Mouse (Mus musculus) hindbrain, embryonic 15.5 days (tissue): ENCODE measurements at regions not wholly inside any gene's neighbourhood (a gene's known extent, or its start where the extent isn't known, plus 50 kb on each side); places are given as distances from the start of the nearest gene placed in this dataset.
A peak's percentile ranks its signal among the peaks of the same experiment; 100 is the strongest.

Experiments
- ATAC-seq: fragments of 200-750 bp; cut with Nextera tagmentation; 2 replicates; pipeline ENCODE4 v1.8.0; 2017; ENCODE audit warnings: low read depth, moderate number of reproducible peaks, moderate TSS enrichment; ENCODE audit not compliant: low FRiP score
- H3K27ac ChIP-seq: fragments of 300-500 bp; sonication (generic); replicated peaks from 2 replicates; pipeline ENCODE4 v1.5.1; 2015; ENCODE audit warnings: mild to moderate bottlenecking, inconsistent platforms
- H3K27me3 ChIP-seq: fragments of 300-500 bp; sonication (generic); 2 replicates; pipeline ENCODE4 v1.6.1; 2015; ENCODE audit warnings: control low read depth, inconsistent platforms
- H3K36me3 ChIP-seq: fragments of 300-500 bp; sonication (generic); 2 replicates; pipeline ENCODE4 v1.6.1; 2015; ENCODE audit warnings: control low read depth, inconsistent platforms
- H3K4me1 ChIP-seq: fragments of 300-500 bp; sonication (generic); replicated peaks from 2 replicates; pipeline ENCODE4 v1.6.1; 2015; ENCODE audit warnings: control low read depth, inconsistent platforms
- H3K4me2 ChIP-seq: fragments of 300-500 bp; sonication (generic); 2 replicates; pipeline ENCODE4 v1.6.1; 2015; ENCODE audit warnings: moderate library complexity, mild to moderate bottlenecking, inconsistent platforms
- H3K4me3 ChIP-seq: fragments of 300-500 bp; sonication (generic); 2 replicates; pipeline ENCODE4 v1.5.1; 2015; ENCODE audit warnings: mild to moderate bottlenecking, inconsistent platforms
- H3K9ac ChIP-seq: fragments of 300-500 bp; sonication (generic); 2 replicates; pipeline ENCODE4 v1.6.1; 2015; ENCODE audit warnings: inconsistent platforms
- H3K9me3 ChIP-seq: fragments of 300-500 bp; sonication (generic); 2 replicates; pipeline ENCODE4 v1.6.1; 2016; ENCODE audit warnings: control low read depth, inconsistent platforms
- WGBS: fragments of 180-500 bp; shearing (Covaris S2); methylation state at CpG from one replicate; pipeline ENCODE4 v1.1.7; 2015; 5-methylcytosine and 5-hydroxymethylcytosine counted together

DNA sequence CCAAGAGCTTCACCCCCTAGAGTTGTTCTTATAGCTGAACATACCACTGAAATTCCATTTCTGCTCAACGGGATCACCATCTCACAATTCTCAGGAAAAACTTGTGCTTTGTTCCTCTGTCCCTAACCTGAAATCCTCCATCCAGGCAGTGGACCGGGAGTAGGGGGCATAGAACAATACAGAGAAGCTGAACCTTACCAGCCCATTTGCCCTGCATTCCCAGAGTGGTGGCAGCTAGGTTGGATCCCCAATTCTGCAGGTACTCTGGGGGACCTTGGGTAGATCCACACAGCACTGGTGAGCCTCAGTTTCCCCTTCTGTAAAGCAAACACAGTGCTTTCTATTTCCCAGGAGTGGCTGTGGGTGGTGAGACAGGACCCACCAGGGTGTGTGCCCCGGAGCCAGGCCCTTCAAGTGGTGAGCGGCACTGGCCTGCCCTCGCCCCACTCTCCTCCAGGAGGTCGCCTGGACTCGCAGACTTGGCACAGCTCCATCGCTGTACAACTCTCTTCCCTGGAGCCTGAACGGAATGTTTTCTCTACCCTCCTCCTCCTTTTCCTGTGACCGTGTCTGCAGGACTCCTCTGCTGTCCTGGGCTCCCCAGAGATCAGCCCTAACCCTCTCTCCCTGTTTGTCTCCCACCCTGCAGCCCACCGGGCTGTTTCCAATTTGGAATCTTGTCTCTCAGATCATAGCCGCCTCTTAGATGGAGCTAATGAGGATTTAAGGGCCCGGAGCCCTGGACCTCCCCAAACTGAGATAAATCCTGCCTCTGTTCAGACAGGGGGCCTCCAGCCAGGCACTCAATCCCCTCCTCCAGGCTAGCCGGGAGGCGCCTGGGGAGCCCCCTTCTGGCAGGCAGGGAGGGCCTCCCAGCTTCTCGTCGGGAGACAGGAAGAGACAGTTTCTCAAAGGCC lies 52.3 kb upstream of the Cux1 start:
- ATAC-seq: no peak
- Histone ChIP-seq H3K27ac (no peak overlapping the region), H3K9me3 (no peaks in the 10 kb centered on the region), H3K4me3 (no peak overlapping the region), H3K4me1 (peaks cover 22% of the 10 kb centered on the region), H3K27me3 (peaks cover 26% of the 10 kb centered on the region), H3K36me3 (no peaks in the 10 kb centered on the region), H3K4me2 (peak overlapping the region; percentile 36; the same call in 1 of the 2 replicates), H3K9ac (no peak overlapping the region)
- 11% methylated on average over 17 of the region's 17 CpGs for WGBS

DNA sequence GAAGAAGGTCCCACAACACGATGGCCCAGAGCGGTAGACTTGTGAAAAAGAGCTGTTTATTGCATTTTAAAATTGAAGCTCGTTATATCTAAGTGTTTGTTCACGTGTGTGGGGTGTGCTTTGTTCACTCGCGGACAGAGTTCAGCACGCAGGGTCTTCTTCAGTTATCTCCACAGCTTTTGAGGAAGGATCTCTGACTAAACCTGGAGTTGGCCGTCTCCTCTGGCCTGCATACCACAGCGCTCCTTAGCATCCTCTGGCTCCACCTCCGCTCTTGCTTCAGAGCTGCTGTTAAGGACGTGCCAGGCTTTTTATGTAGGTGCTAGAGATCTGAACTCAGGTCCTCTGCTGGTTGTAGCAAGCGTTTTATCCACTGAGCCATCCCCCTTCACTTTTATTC lies 52.9 kb upstream of the Cux1 start:
- peaks cover 29% of the 10 kb centered on the region for H3K27me3 ChIP-seq
- no peak for ATAC-seq
- H3K36me3 ChIP-seq: no peaks in the 10 kb centered on the region
- H3K27ac ChIP-seq: no peak overlapping the region
- H3K4me2 ChIP-seq: no peak overlapping the region
- no peak overlapping the region for H3K9ac ChIP-seq
- 28% methylated on average over 12 of the region's 12 CpGs for WGBS
- no peak overlapping the region for H3K4me3 ChIP-seq
- peaks cover 22% of the 10 kb centered on the region for H3K4me1 ChIP-seq
- no peaks in the 10 kb centered on the region for H3K9me3 ChIP-seq

DNA sequence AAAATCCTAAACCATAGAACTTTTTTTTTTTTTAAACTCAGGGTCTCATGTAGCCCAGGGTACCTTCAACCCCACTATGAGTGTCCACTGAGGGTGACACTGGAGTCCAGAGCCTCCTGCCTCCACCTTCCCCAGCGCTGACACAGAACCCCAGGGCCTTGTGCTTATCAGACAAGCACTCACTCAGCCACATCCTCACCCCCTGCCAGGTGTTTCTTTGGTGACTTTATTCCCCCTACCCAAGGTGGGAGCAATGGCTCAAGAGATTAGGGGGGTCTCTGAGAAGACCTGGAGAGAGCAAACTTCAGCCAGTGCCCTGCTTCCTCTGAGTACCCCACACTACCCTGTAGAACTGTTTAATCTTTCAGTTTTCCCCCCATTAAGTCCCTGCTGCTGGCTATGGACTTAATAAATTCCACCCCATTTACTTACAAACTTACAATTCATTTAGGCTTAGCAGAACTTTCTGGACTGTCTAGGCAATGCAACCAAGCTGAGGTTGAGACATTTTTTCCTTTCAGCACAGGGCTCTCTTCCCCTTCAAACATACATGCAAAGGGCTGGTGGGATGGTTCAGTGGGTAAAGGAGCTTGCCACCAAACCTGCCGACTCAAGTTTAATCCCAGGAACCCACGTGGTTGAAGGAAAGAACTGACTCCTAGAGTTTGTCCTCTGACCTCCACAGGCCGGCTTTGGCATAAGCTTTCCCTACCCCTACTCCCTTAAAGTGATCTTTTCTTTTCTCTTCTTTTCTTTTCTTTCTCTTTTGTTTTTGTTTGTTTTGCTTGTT lies 54.2 kb upstream of the Cux1 start:
- Histone ChIP-seq H3K4me3 (no peak overlapping the region), H3K27ac (no peak overlapping the region), H3K9me3 (no peaks in the 10 kb centered on the region), H3K27me3 (peaks cover 29% of the 10 kb centered on the region), H3K9ac (no peak overlapping the region), H3K36me3 (no peaks in the 10 kb centered on the region), H3K4me1 (peaks cover 22% of the 10 kb centered on the region), H3K4me2 (no peak overlapping the region)
- 34% methylated on average over 4 of the region's 4 CpGs for WGBS
- no peak for ATAC-seq

- Histone ChIP-seq H3K9me3 (no peaks in the 10 kb centered on the region), H3K27me3 (peaks cover 29% of the 10 kb centered on the region), H3K4me3 (no peak overlapping the region), H3K4me1 (peaks cover 22% of the 10 kb centered on the region), H3K9ac (no peak overlapping the region), H3K4me2 (no peak overlapping the region), H3K27ac (no peak overlapping the region), H3K36me3 (no peaks in the 10 kb centered on the region)
- WGBS: 10% methylated on average over 2 of the region's 2 CpGs
- no peak for ATAC-seq
Measured at GRCm38 (mm10) chr5:136622152-136622551, 54.9 kb upstream of the Cux1 start.

- Histone ChIP-seq H3K27ac (no peak overlapping the region), H3K4me1 (peaks cover 22% of the 10 kb centered on the region), H3K4me3 (peak overlapping the region; percentile 42), H3K9me3 (no peaks in the 10 kb centered on the region), H3K4me2 (peak overlapping the region; percentile 89), H3K9ac (peak overlapping the region; percentile 36), H3K36me3 (no peaks in the 10 kb centered on the region), H3K27me3 (peaks cover 29% of the 10 kb centered on the region)
- WGBS: 3% methylated on average over 43 of the region's 43 CpGs
- ATAC-seq: peak; percentile 56; the same call in 1 of the 2 replicates
Measured at GRCm38 (mm10) chr5:136622721-136623542, 55.6 kb upstream of the Cux1 start.

- Histone ChIP-seq H3K36me3 (no peaks in the 10 kb centered on the region), H3K4me3 (no peak overlapping the region), H3K9me3 (no peaks in the 10 kb centered on the region), H3K4me2 (no peak overlapping the region), H3K4me1 (peaks cover 22% of the 10 kb centered on the region), H3K27ac (no peak overlapping the region), H3K9ac (no peak overlapping the region), H3K27me3 (peaks cover 26% of the 10 kb centered on the region)
- 64% methylated on average over 5 of the region's 6 CpGs for WGBS
- ATAC-seq: no peak
Measured at GRCm38 (mm10) chr5:136623791-136624190, 56.5 kb upstream of the Cux1 start.

DNA sequence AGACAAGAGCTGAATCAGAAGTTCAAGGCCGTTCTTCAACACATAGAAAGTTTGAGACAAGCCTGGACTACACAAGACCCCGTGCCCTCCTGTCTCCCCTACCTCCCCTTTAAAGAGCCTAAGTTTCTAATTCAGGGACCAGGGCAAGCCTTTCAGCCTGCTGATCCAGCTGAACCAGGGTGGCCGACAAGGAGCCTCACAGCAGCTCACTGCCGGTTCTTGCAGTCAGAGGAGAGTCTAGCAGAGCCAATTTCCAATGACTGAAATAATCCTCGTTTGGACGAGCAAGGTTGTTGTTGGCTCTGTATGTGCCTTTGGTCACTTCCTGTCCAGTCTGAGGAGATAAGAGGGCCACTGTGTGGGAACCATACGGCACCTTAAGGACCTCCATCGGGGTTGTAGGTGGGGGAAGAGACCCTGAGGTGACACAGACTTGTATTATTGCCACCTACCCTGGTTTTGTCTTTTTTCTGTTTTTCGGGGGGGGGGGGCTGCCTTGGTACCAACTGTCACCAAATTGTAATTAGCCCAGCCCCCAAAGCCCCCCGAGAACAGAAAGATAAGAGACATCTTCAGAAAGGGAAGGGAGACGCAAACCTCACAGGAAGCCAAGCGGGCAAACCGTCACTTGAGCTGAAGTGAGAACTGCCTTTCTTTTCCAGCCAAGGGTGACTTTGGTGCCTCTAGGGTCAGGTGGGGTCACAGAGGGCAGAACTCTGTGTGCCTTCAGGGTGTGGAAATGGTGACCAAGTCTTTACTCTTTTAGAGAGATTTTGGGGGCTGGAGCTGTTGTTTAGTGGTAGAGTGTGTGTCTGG lies 58.1 kb upstream of the Cux1 start:
- H3K27ac ChIP-seq: no peak overlapping the region
- H3K4me1 ChIP-seq: peaks cover 10% of the 10 kb centered on the region
- no peak overlapping the region for H3K4me2 ChIP-seq
- 73% methylated on average over 13 of the region's 13 CpGs for WGBS
- no peak overlapping the region for H3K9ac ChIP-seq
- H3K27me3 ChIP-seq: peaks cover 14% of the 10 kb centered on the region
- H3K9me3 ChIP-seq: no peaks in the 10 kb centered on the region
- no peak overlapping the region for H3K4me3 ChIP-seq
- no peaks in the 10 kb centered on the region for H3K36me3 ChIP-seq
- ATAC-seq: no peak

- WGBS: 50% methylated on average over 4 of the region's 4 CpGs
- Histone ChIP-seq H3K27ac (no peak overlapping the region), H3K4me3 (no peak overlapping the region), H3K4me1 (peaks cover 10% of the 10 kb centered on the region), H3K9me3 (no peaks in the 10 kb centered on the region), H3K4me2 (no peak overlapping the region), H3K27me3 (peaks cover 7% of the 10 kb centered on the region), H3K9ac (no peak overlapping the region), H3K36me3 (no peaks in the 10 kb centered on the region)
- no peak for ATAC-seq
Measured at GRCm38 (mm10) chr5:136626142-136626771, 59.0 kb upstream of the Cux1 start.

DNA sequence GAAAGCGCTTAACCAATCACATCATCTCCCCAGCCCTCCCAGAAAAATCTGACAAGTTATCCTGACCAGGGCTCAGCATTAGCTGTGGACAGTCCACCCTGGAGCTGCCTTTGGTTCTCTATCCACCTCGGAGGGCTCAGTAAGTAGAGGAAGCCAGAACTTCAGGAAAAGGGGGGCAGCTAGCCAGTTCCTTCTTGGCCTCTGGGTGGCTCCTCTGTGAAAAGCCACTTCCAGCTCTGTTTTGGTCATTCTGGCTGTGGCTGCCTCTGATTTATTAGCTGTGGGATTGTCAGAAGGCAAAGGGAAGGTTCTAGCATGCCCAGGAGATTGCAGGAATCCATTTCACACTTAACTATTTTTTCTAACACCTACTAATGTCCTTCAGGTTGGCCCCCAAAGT lies 59.6 kb upstream of the Cux1 start:
- Histone ChIP-seq H3K27ac (no peak overlapping the region), H3K4me1 (peaks cover 10% of the 10 kb centered on the region), H3K4me3 (no peak overlapping the region), H3K4me2 (no peak overlapping the region), H3K9me3 (no peaks in the 10 kb centered on the region), H3K36me3 (no peaks in the 10 kb centered on the region), H3K27me3 (peaks cover 4% of the 10 kb centered on the region; the same call in 1 of the 2 replicates), H3K9ac (no peak overlapping the region)
- 71% methylated on average over 2 of the region's 2 CpGs for WGBS
- ATAC-seq: no peak

GRCm38 (mm10) chr5:136627671-136628292 lies 60.5 kb upstream of the Cux1 start:
- 69% methylated on average over 11 of the region's 11 CpGs for WGBS
- H3K4me3 ChIP-seq: no peak overlapping the region
- no peaks in the 10 kb centered on the region for H3K9me3 ChIP-seq
- H3K27me3 ChIP-seq: peaks cover 4% of the 10 kb centered on the region; the same call in 1 of the 2 replicates
- H3K9ac ChIP-seq: no peak overlapping the region
- ATAC-seq: no peak
- no peak overlapping the region for H3K27ac ChIP-seq
- H3K4me1 ChIP-seq: peaks cover 7% of the 10 kb centered on the region
- H3K36me3 ChIP-seq: no peaks in the 10 kb centered on the region
- no peak overlapping the region for H3K4me2 ChIP-seq
